Mouse (Mus musculus) naive thymus-derived CD4-positive, alpha-beta T cell, adult 5 months (primary cell): Measurements from ENCODE around the gene Spats1. TPM values are rescaled to one million over a fixed set of nuclear protein-coding genes. Genes with fewer than 3 reads are reported as not detected.

Experiments used
- polyA plus RNA-seq: library from polyadenylated mRNA; unstranded; fragments of 100-300 nt; shearing (Covaris generic); gene quantifications from one replicate; pipeline ENCODE4 v1.2.1, GENCODE M21; 2017

Gene Spats1
- 0.60 TPM for polyA plus RNA-seq

DNA sequence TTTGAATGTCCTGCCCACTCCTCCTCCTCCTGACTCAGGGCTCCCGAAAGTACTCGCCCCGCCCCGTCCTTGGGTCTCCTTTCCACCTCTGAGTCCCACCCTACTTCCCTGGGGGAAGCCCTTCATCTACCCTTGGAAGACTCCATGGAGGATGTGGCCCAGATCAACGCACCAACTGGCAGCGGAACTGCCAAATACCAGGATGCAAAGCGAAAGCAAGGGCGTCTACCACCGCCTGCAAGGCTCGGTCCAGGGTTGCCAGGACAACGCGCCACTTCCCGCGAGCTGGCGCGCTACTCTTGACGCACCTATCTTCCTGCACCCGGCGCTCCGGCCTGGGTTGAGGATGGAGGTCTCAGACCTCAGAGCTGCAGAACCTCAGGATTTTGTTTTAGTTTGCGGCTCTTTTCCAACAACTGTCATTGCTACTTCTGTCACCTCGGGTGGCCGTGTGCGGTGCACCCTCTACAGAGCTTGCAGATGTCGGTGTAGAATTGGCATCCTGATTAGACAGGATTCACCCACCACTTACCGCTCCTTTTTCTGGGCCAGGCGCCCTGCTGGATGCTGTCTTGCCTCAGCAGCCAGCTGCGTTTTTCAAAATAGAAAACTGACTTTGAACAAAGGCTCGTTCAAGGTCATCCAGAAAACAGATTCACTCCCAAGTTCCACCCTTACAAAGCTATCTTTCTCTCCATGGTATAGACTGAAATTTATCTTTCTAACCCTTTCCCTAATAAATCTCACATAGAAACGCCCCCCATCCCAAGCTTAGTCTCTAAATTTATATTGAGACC, at the start of gene Spats1:
Gene Spats1 (minus strand): TSS at position 747 of the 797 bp plus-strand sequence.

DNA sequence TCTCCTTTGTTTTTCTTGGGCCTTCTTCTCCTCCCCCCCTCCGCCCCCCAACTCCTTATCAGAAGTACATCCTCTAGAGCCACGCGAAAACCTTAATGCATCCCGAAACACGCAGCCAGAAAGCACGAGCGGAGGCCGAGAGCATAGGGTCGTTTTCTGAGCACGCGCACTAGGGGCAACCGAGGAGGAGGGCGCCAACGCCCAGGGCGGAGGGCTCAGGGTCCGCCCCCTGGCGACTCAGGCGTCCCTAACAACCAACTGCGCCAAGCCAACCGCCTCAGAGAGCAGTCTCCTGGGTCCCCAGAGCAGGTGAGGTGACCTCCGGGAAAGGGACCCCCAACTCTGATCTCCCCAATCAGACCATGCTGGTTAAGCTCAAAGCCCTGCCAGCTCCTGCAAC, 48.0 kb upstream of the Spats1 start, which contains the start of gene Tcte1:
Gene Tcte1 (plus strand): TSS at position 172 of the 400 bp plus-strand sequence.

GRCm38 (mm10) chr17:45506700-45507189, 31.5 kb upstream of the Spats1 start, which contains the start of gene Aars2:
Gene Aars2, plus strand, starts transcription at chr17:45506841.

DNA sequence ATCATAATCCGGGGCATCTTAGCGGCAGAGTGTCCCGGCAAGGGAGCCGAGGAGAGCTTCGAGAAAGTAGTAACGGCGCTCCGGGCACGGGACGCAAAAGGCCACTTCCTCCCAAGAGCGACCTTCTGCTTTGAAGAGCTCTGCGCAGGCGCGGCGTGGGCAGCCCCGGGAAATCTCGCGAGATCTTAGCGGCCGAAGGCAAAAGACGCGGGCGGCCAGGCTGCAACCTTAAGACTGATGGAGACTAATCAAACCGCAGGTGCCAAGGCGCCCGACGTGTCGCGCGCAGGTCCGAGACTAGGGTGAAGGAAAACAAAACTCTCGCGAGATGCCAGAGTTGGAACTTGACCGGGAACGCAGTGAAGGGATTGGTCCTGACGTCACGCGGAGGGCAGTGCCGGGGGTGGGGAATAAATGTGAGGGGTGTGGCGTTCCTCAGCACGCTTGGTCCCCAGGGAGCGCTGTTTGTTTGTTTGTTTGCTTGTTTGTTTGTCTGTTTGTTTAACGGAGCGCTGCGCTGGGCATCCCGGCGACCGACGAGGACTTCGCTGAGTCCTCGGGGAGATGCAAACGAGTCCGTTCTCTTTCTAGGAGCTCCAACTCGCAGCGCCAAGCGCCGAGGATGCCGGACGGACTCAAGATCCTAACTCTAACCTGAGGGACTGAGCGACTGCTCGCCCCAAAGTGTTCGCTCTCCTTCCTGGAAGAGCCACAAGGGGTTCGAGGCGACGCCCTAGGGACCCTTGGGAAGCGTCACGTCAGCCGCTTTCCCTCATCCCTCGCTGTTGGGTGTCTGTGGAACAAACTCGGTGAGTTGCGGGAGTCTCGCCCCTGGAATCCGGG, 41.6 kb downstream of the Spats1 start, which contains the start of gene Cdc5l:
Gene Cdc5l (minus strand): TSS at position 319 of the 843 bp plus-strand sequence.

Other genes starting within 250 kb of the Spats1 start
- gene Cdc5l, start 41.7 kb downstream of the Spats1 start, polyA plus RNA-seq = 90.1 TPM
- gene Aars2, start 31.4 kb upstream of the Spats1 start, polyA plus RNA-seq = 21.1 TPM
- not detected for gene Tcte1, start 48.0 kb upstream of the Spats1 start, polyA plus RNA-seq
- not detected for gene Tmem151b, start 74.3 kb upstream of the Spats1 start, polyA plus RNA-seq
- gene Nfkbie, start 80.3 kb upstream of the Spats1 start, polyA plus RNA-seq = 52.3 TPM
- 32.3 TPM for gene Slc35b2, start 88.5 kb upstream of the Spats1 start, polyA plus RNA-seq
- gene Hsp90ab1, start 97.9 kb upstream of the Spats1 start, polyA plus RNA-seq = 1,260 TPM
- gene Slc29a1, start 124.2 kb upstream of the Spats1 start, polyA plus RNA-seq = 53.6 TPM
- not detected for gene Mymx, start 126.7 kb upstream of the Spats1 start, polyA plus RNA-seq
- 1.1 TPM for gene Capn11, start 183.9 kb upstream of the Spats1 start, polyA plus RNA-seq
- gene Mrpl14, start 210.9 kb upstream of the Spats1 start, polyA plus RNA-seq = 32.1 TPM
- gene Tmem63b, start 211.5 kb upstream of the Spats1 start, polyA plus RNA-seq = 17.7 TPM